Mouse (Mus musculus): ENCODE results near the gene Spaca6.

DNA sequence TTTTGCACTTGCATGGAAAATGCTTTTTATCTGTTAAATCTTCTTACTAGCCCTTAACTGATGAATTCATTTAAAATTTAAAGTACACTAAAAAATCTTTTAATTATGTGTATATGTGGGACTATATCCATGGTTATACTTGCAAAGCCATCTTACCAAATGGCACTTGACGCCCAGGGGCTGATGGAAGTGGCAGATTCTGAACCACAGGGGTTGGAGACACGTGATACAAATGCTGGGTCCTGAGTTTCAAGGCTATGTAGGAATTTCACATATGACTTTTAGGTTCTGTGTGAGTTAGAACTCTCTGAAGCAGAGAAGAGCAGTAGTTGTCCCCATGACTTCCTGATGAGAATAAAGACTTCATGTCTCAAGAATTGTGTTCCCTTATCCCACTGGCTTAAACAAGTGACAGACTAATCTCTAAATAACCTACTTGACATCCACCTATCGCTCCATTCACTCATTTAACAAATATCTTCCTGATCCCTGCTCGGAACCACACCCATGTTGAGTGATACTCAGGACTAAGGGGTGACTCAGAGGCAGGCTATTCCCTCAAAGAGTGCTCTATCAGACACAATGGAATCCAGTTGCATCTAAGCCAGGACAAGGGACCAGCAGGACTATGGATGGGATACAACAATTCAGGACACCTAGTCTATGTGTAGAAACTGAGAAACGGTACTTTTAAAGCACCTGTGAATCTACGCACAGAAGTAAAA is 3.2 kb upstream of the Spaca6 start:
- TF ChIP-seq CTCF (conservative IDR thresholded peaks at IDR 0.05; ENCODE audit: low read length) (no peak), POU5F1 (IDR thresholded peaks at IDR 0.05; ENCODE audit: borderline replicate concordance, low read length) (no peak), NANOG (IDR thresholded peaks at IDR 0.05; ENCODE audit: borderline replicate concordance, low read length) (no peak)

Measured in E14TG2a.4 (cell line).